Mouse (Mus musculus): ENCODE data around the gene Mei1. TPM values are rescaled to one million over a fixed set of nuclear protein-coding genes. Genes with fewer than 3 reads are reported as not detected.

The Mei1 gene
- polyA plus RNA-seq, 1 experiment from 2014 or later: not detected

DNA sequence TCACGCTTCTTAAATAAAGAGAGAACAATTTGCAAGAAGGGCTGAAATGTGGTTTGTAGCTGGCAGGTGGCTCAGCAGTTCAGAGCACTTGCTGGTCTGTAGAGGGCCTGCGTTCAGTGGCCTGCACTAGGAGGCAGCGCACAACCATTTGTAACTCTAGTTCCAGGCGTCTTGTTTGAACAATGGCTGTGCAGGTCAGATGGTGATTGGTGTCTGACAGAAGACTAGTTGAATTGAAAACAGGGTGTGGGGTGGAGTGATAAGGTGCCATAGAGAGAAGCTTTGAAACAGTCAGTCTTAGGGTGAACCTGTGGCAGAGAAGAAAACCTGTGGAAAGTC, 94.2 kb downstream of the Mei1 start:
- 51% methylated on average over 4 of the region's 4 CpGs for whole genome bisulfite sequencing
- H3K27ac ChIP-seq (ENCODE audit: low read length): no peak overlapping the region

DNA sequence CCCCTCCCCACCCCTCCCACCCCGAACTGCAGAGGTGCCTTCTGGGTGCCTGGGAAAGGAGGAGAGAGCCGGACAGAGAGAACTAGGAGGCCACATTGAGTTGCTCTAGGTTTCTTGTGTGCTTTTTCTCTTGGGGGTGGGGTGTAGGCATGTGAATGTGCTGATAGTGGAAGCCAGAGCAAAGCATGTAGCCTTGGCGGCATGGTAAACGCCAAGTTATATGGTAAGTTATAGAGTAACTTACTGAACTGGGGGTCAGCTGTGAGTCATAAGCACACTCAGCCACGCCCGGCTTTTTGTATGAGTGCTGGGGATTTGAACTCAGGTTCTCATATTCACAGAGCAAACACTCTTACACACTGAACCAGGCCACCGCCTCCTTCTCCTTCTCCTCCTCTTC, 94.7 kb downstream of the Mei1 start:
- Histone ChIP-seq H3K9ac (ENCODE audit: low read depth, low read length) (no peak overlapping the region), H3K4me2 (ENCODE audit: low read length) (no peak overlapping the region), H3K36me3 (ENCODE audit: control insufficient read depth, insufficient read depth, low read length) (no peaks in the 10 kb centered on the region), H3K9me3 (replicated peaks; ENCODE audit: control insufficient read depth, low read length, poor library complexity, severe bottlenecking) (no peaks in the 10 kb centered on the region), H3K27me3 (ENCODE audit: control insufficient read depth, insufficient read depth, low read depth, low read length) (no peaks in the 10 kb centered on the region), H3K4me1 (ENCODE audit: control insufficient read depth, insufficient read depth, low read length) (peaks cover 29% of the 10 kb centered on the region), H3K4me3 (ENCODE audit: low read depth, low read length) (no peak overlapping the region), H3K27ac (ENCODE audit: low read length) (no peak overlapping the region)
- ATAC-seq: no peak
- 86% methylated on average over 7 of the region's 7 CpGs for WGBS

More for the DNA sequence above, 94.2 kb downstream of the Mei1 start:
- H3K9ac ChIP-seq (ENCODE audit: low read depth, low read length): no peak overlapping the region
- peaks cover 29% of the 10 kb centered on the region for H3K4me1 ChIP-seq (ENCODE audit: control insufficient read depth, insufficient read depth, low read length)
- ATAC-seq: no peak
- no peak overlapping the region for H3K4me2 ChIP-seq (ENCODE audit: low read length)
- no peaks in the 10 kb centered on the region for H3K27me3 ChIP-seq (ENCODE audit: control insufficient read depth, insufficient read depth, low read depth, low read length)
- no peak overlapping the region for H3K4me3 ChIP-seq (ENCODE audit: low read depth, low read length)
- H3K9me3 ChIP-seq (replicated peaks; ENCODE audit: control insufficient read depth, low read length, poor library complexity, severe bottlenecking): no peaks in the 10 kb centered on the region
- no peaks in the 10 kb centered on the region for H3K36me3 ChIP-seq (ENCODE audit: control insufficient read depth, insufficient read depth, low read length)

DNA sequence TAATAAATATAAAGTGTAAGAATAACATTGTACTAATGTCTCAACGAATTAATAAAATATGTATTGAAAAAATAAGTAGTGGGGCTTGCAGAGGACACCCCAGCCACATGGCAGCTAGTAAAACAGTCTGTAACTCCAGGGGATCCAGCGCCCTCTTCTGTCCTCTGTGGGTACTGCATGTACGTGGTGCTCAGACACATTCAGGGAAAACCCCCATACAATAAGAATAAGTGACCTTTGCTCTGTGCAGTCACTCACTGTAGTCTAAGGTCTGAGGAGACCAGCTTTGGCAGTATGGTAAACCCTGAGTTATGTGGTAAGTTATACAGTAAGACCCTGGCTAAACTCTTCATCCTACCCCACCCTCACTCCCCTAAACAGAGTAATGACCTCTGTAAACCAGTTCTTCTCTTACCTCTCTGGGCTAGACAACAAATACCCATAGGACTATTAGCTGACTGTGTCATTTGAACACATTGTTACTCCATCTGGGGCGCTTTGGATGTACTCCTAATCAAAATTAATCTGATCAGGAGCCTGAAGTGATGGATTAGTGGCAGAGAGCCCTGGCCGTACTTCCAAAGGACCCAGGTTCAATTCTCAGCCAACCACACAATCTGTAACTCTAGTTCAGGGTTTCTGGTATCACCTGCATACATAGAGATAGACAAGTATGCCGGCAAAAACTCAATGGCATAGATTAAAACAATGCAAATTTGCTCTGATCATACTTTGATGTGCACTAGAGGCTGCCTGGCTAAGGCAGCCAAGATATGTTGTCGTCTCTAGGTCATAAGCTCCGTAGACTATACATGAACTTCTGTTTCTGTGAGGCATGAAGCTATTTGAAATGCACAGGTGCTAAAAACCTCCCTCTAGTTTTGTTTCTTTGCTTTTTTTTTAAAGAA, 95.8 kb downstream of the Mei1 start:
- ATAC-seq: no peak
- peaks cover 26% of the 10 kb centered on the region for H3K4me1 ChIP-seq (ENCODE audit: control insufficient read depth, insufficient read depth, low read length)
- no peak overlapping the region for H3K4me2 ChIP-seq (ENCODE audit: low read length)
- peaks cover 4% of the 10 kb centered on the region for H3K36me3 ChIP-seq (ENCODE audit: control insufficient read depth, insufficient read depth, low read length)
- H3K27ac ChIP-seq (ENCODE audit: low read length): no peak overlapping the region
- H3K27me3 ChIP-seq (ENCODE audit: control insufficient read depth, insufficient read depth, low read depth, low read length): no peaks in the 10 kb centered on the region
- 55% methylated on average over 8 of the region's 8 CpGs for WGBS
- H3K9me3 ChIP-seq (replicated peaks; ENCODE audit: control insufficient read depth, low read length, poor library complexity, severe bottlenecking): no peaks in the 10 kb centered on the region
- no peak overlapping the region for H3K4me3 ChIP-seq (ENCODE audit: low read depth, low read length)
- no peak overlapping the region for H3K9ac ChIP-seq (ENCODE audit: low read depth, low read length)

DNA sequence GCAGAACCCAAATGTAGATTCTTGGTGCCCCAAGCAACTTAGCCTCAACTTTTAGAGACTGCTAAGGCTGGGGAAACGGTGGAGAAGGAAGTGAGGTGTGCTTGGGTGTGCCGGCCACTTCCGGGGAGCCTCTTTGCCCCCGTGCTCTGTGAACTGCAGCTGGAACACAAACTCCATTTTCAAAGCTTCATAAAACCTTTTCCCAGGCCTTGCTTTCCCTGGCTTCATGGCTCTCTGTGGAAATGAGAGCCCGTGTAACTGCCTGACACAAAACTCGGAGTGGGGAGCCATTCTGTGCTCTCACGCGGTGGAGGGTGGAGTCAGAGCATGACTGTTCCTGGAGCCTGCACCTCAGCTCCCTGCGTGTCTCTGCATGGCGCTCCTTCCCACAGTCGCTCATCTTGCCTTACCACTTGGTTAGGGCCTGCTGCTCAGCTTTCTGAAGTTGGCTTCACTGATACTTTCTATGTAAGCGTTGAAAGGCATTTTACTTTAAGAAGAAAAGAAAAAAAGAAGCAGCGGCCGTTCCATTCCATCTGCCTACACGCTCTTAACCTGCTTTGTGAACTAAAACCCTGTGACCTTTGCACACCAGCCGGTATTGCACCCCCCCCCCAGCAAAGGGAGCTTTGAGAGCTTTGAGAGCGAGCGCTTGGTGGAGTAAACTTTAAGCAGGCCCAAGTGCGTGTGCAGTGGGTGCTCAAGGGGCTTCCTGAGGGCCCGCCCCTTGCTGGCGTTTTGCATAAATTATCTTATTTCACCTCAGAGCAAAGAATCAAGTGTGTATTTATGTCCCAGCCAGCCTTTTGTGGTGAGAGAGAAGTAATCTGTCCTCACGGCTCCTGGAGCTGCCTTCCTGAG, 96.7 kb downstream of the Mei1 start:
- no peak for ATAC-seq
- Histone ChIP-seq H3K4me2 (ENCODE audit: low read length) (no peak overlapping the region), H3K4me1 (ENCODE audit: control insufficient read depth, insufficient read depth, low read length) (peaks cover 24% of the 10 kb centered on the region), H3K27ac (ENCODE audit: low read length) (no peak overlapping the region), H3K4me3 (ENCODE audit: low read depth, low read length) (no peak overlapping the region), H3K9me3 (replicated peaks; ENCODE audit: control insufficient read depth, low read length, poor library complexity, severe bottlenecking) (no peaks in the 10 kb centered on the region), H3K36me3 (ENCODE audit: control insufficient read depth, insufficient read depth, low read length) (peaks cover 13% of the 10 kb centered on the region), H3K27me3 (ENCODE audit: control insufficient read depth, insufficient read depth, low read depth, low read length) (no peaks in the 10 kb centered on the region), H3K9ac (ENCODE audit: low read depth, low read length) (0 out of 2 replicates have a peak overlapping the region, but pooled peaks have one; percentile 21)
- WGBS: 36% methylated on average over 22 of the region's 22 CpGs

DNA sequence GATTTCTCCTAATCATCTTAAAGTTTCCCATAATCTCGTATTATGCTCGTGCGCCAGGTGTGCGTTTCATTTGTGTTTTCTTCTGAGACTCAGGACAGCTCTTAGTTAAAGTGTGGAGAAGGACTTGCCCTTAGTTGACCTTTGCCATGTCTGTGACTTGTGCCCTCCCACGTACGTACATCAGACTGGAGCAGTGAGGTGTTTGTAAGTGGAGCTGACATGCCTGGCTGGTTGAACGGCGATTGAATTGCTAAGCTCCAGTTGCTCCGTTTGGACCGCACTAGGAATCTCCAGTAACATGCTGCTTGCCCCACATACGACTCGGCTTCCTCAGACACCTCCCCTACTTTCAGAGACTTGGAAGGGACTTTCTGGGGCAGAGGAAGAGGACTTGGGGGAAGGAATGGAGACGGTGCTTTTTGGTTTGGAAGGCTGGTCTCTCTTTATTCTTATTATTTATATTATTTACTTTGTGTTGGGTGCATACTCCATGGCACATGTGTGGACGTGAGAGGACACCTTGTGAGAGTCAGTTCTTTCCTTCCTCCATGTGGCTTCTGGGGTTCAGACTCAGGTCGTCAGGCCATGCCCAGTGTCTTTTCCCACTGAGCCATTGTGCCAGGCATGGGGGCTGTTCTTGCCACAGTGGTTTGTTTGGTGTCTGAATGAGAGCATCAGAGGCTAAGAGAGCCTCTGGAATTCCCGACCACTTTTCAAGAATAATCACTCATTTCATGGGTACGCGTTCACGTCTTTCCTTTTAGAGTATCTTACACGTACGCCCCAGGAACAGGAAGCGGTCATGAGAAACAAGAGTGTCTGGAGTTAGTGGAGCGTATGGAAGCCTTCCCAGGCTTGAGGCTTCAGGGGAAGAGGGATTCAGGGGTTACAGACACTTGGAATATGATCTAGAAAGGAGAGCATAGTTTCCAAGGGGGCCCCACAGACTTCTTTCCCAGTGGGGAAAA, 97.7 kb downstream of the Mei1 start:
- no peak overlapping the region for H3K4me2 ChIP-seq (ENCODE audit: low read length)
- H3K36me3 ChIP-seq (ENCODE audit: control insufficient read depth, insufficient read depth, low read length): peaks cover 13% of the 10 kb centered on the region
- peaks cover 24% of the 10 kb centered on the region for H3K4me1 ChIP-seq (ENCODE audit: control insufficient read depth, insufficient read depth, low read length)
- WGBS: 53% methylated on average over 23 of the region's 23 CpGs
- no peaks in the 10 kb centered on the region for H3K9me3 ChIP-seq (replicated peaks; ENCODE audit: control insufficient read depth, low read length, poor library complexity, severe bottlenecking)
- ATAC-seq: no peak
- H3K9ac ChIP-seq (ENCODE audit: low read depth, low read length): 0 out of 2 replicates have a peak overlapping the region, but pooled peaks have one; percentile 21
- no peak overlapping the region for H3K4me3 ChIP-seq (ENCODE audit: low read depth, low read length)
- H3K27me3 ChIP-seq (ENCODE audit: control insufficient read depth, insufficient read depth, low read depth, low read length): no peaks in the 10 kb centered on the region
- H3K27ac ChIP-seq (ENCODE audit: low read length): no peak overlapping the region

DNA sequence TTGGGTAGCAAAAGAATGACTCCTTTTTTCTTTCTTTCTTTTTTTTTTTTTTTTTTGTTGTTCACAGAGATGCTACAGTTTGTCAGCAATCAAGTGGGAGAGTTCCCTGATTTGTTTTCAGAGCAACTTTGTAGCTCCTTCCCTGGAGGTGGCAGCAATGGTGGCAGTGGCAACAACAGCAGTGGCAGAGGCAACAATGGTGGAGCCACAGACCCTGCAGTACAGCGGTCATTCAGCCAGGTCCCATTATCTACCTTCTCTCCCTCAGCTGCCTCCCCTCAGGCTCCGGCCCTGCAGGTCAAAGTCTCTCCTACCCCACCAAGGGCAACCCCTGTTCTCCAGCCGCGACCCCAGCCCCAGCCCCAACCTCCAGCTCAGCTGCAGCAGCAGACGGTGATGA, 99.9 kb downstream of the Mei1 start:
- peaks cover 19% of the 10 kb centered on the region for H3K4me1 ChIP-seq (ENCODE audit: control insufficient read depth, insufficient read depth, low read length)
- 83% methylated on average over 5 of the region's 5 CpGs for WGBS

DNA sequence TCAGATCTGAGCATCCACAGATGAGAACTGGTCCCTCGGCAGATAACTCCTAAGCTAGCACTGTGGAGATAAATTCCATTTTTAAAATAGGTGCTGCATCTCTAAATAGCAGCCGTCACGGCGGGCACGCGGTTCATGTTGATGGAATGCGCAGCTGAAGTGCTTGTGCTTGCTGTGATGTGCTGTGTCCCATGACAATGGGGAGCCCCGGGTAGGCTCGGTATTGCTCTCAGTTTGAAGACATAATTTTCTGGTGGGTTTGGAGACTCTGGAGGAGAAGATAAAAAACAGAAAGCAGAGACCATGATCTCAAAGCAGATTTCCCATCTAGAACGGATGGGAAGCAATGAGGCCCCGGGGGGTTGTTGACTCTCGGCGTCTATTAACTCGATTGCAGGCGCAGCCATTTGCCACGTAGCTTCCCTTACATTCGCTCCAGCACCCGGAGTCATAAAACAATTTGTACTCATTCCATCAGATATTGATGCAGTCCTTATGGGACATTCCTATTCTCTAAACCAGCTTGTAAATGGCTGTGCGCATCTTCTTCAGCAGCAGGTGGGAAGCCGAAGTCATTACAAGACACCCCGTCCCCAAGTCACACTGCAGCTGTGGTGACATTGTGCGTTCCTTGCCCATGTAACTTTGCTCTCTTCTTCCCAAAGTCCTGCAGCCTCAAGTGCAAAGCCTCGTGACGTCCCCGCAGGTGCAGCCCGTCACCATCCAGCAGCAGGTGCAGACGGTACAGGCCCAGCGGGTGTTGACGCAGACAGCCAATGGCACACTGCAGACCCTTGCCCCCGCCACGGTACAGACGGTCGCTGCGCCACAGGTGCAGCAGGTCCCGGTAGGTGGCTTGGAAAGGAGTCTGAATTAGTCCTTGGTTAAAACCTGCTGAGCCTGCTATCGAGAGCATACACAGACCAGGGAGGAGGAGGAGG, 100.9 kb downstream of the Mei1 start:
- H3K4me2 ChIP-seq (ENCODE audit: low read length): no peak overlapping the region
- no peak overlapping the region for H3K27ac ChIP-seq (ENCODE audit: low read length)
- no peaks in the 10 kb centered on the region for H3K9me3 ChIP-seq (replicated peaks; ENCODE audit: control insufficient read depth, low read length, poor library complexity, severe bottlenecking)
- peaks cover 17% of the 10 kb centered on the region for H3K4me1 ChIP-seq (ENCODE audit: control insufficient read depth, insufficient read depth, low read length)
- no peak for ATAC-seq
- H3K27me3 ChIP-seq (ENCODE audit: control insufficient read depth, insufficient read depth, low read depth, low read length): no peaks in the 10 kb centered on the region
- no peak overlapping the region for H3K9ac ChIP-seq (ENCODE audit: low read depth, low read length)
- no peak overlapping the region for H3K4me3 ChIP-seq (ENCODE audit: low read depth, low read length)
- peaks cover 30% of the 10 kb centered on the region for H3K36me3 ChIP-seq (ENCODE audit: control insufficient read depth, insufficient read depth, low read length)
- WGBS: 83% methylated on average over 36 of the region's 36 CpGs

More for the DNA sequence above, 99.9 kb downstream of the Mei1 start:
- ATAC-seq: no peak
- H3K4me2 ChIP-seq (ENCODE audit: low read length): no peak overlapping the region
- no peak overlapping the region for H3K27ac ChIP-seq (ENCODE audit: low read length)
- H3K36me3 ChIP-seq (ENCODE audit: control insufficient read depth, insufficient read depth, low read length): peaks cover 21% of the 10 kb centered on the region
- no peak overlapping the region for H3K4me3 ChIP-seq (ENCODE audit: low read depth, low read length)
- H3K27me3 ChIP-seq (ENCODE audit: control insufficient read depth, insufficient read depth, low read depth, low read length): no peaks in the 10 kb centered on the region
- no peak overlapping the region for H3K9ac ChIP-seq (ENCODE audit: low read depth, low read length)
- H3K9me3 ChIP-seq (replicated peaks; ENCODE audit: control insufficient read depth, low read length, poor library complexity, severe bottlenecking): no peaks in the 10 kb centered on the region

DNA sequence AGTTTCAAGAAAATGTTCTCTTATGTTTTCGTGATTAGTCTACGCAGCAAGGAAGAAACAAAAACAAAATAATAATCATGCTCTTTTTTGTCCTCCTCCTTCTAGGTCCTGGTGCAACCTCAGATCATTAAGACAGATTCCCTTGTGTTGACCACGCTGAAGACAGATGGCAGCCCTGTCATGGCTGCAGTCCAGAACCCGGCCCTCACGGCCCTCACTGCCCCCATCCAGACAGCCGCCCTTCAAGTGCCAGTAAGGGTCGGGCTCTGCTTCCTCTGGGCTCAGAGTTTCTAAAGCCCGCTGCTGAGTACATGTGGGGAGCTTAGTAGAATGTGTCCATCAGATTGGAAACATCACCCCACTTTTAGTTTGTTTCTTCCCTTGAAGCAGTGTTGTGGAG, 102.9 kb downstream of the Mei1 start:
- 85% methylated on average over 8 of the region's 8 CpGs for WGBS
- Histone ChIP-seq H3K4me3 (ENCODE audit: low read depth, low read length) (no peak overlapping the region), H3K9ac (ENCODE audit: low read depth, low read length) (no peak overlapping the region), H3K4me1 (ENCODE audit: control insufficient read depth, insufficient read depth, low read length) (no peaks in the 10 kb centered on the region), H3K4me2 (ENCODE audit: low read length) (no peak overlapping the region), H3K27me3 (ENCODE audit: control insufficient read depth, insufficient read depth, low read depth, low read length) (no peaks in the 10 kb centered on the region), H3K9me3 (replicated peaks; ENCODE audit: control insufficient read depth, low read length, poor library complexity, severe bottlenecking) (no peaks in the 10 kb centered on the region), H3K27ac (ENCODE audit: low read length) (no peak overlapping the region), H3K36me3 (ENCODE audit: control insufficient read depth, insufficient read depth, low read length) (peaks cover 48% of the 10 kb centered on the region)
- no peak for ATAC-seq

All from midbrain, embryonic 16.5 days (tissue).